Comparison of ENCODE assay signal across 16 mouse cellular contexts in the genomic region with DNA sequence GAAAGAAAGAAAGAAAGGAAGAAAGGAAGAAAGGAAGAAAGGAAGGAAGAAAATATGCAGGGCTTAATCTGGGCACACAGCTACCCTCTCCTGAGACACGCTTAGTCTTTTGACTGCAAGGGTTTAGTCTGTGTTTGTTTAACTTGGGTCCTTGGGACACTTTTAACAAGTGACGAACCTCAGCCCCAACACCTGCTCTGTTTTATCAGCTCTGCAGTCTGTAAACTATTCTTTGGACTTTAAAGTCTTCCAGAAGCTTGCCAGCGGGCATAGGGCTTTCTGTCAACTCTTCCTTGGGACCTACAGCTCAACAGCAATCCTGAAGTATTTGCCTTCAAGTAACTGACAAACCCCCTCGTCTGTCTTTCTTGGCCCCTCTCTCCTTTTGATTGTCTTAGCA. TPM values are rescaled to one million over a fixed set of nuclear protein-coding genes. Genes with fewer than 3 reads are reported as not detected.
"Had no signal": no experiment of that assay in that cellular context is flagged by ENCODE, and none has a peak within 500 bp of the region (broad histone marks: within the 10 kb centered on the region; RNA-seq: fewer than 3 reads in every experiment).

No protein-coding gene starts in this region.

- H3K4me2 ChIP-seq: limb, embryonic 15.5 days; midbrain, embryonic 13.5 days; neural tube, embryonic 15.5 days had no signal

- H3K4me1 ChIP-seq: limb, embryonic 15.5 days; midbrain, embryonic 13.5 days; neural tube, embryonic 15.5 days had no signal

- DNase-seq: layer of hippocampus, adult 9-11 months; layer of hippocampus, postnatal 36 days; lung, adult 18-20 months; right cerebral cortex, postnatal 4 days; thymus, postnatal 4 days had no signal

- H3K4me3 ChIP-seq: limb, embryonic 15.5 days; midbrain, embryonic 13.5 days; myocyte; neural tube, embryonic 15.5 days had no signal

- H3K27ac ChIP-seq: kidney, postnatal 0 days; limb, embryonic 15.5 days; liver, embryonic 14.5 days; midbrain, embryonic 13.5 days; neural tube, embryonic 15.5 days had no signal

- H3K27me3 ChIP-seq: limb, embryonic 15.5 days; midbrain, embryonic 13.5 days; neural tube, embryonic 15.5 days had no signal

- ATAC-seq: hindbrain, embryonic 16.5 days; inflammation-experienced regulatory T-cells, adult 6 months; midbrain, embryonic 13.5 days had no signal

- H3K9me3 ChIP-seq: limb, embryonic 15.5 days; midbrain, embryonic 13.5 days; neural tube, embryonic 15.5 days had no signal

- H3K36me3 ChIP-seq: limb, embryonic 15.5 days; midbrain, embryonic 13.5 days; neural tube, embryonic 15.5 days had no signal

- H3K9ac ChIP-seq: limb, embryonic 15.5 days; liver, embryonic 14.5 days; midbrain, embryonic 13.5 days; neural tube, embryonic 15.5 days had no signal

RNA-seq across cellular contexts. Expression of a gene that starts 28.7 kb away (rescaled TPM):
- polyA plus RNA-seq: inflammation-experienced regulatory T-cells, adult 6 months had no signal

RNA-seq across cellular contexts. Expression of a gene that starts 48.5 kb away (rescaled TPM):
- total RNA-seq: megakaryocyte-erythroid progenitor cell, adult 5-6 weeks had no signal
- polyA plus RNA-seq: inflammation-experienced regulatory T-cells, adult 6 months; limb, embryonic 11.5 days; myocyte; spleen, adult 2 months had no signal
